Mouse (Mus musculus) regulatory T cell (primary cell): ENCODE measurements at regions not wholly inside any gene's neighbourhood (a gene's known extent, or its start where the extent isn't known, plus 50 kb on each side); places are given as distances from the start of the nearest gene placed in this dataset.

Experiments used
- in situ Hi-C: fragments of 300-600 bp; cut with MboI, MseI; formaldehyde crosslinking; loops from one replicate; pipeline ENCODE4 v1.15.1; 2025; ENCODE audit warnings: high pct_unique_total_duplicates

DNA sequence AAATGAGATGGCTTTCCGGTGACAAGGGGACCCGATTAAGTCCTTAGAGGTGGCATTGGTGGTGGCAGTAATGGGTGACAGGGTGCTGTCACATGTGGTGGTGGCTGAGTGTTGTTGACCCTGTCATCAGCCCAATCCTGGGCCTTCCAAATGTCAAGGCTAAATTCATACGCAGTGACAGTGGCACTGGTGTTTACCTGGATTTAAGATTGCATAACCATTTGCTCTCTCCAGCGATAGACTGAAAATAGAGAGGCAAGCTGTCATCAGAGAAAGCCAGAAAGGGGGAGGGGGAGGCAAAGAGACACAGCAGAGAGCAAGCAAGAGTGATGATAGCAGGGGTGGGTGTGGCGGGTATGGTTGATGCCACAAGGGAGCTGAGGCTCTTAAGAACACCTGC, 215.1 kb downstream of the Suds3 start:
- in situ Hi-C loops, result no loop called here

DNA sequence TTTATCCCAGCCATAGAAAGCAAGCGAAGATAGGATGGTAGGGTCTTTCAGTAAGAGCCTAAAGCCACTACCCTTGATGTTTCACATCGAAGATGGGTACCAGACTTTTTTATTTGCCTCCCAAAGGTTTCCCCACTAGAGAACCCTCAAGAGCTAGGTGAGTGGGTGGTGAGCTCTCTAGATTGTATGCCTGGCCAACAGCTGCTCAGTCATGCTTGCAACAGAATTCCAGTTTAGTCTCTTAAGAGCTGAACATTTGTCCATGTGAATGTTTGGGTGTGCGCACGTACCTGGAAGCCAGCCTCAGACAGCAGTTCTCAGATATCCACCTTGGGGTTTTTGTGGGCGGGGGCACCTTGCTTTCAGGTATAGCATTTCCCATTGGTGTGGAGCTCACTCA, 218.5 kb downstream of the Suds3 start:
- in situ Hi-C loops, result loop anchor here (10.0 kb wide), 1 partner anchor 547 kb away; no protein-coding TSS in a partner anchor

DNA sequence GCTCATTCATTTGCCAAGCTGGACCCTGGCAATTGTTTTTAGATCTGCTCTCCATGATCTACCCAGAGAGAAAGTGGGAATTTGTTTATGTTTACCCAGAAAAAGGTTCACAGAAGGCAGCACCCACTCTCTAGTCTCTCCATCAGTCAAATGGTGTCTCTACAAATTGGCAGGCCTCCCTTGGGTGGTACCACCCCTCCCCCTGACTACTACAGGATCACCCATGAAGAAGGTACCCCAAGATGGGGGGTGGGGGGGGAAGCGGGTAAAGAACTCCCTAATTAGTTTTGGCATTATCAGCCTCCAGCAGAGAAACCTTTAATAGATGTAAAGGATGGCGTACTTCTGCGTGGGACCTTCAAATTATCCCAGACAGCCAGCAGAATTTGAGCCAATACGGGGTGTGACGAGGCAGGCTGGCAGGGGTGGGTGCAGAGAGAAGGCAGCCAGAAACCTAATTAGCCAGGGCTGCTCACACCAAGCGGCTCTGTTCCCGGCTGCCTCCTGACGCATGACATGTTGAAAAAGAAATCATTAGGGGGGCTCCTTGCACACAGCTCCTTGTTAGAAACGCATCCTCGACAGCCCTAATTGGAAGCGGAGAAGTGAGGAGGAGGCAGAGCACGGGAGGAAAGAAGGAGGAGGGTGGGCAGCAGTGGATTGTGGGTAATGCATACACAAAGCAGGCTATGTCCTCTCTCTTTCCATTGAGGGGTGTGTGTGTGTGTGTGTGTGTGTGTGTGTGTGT, 220.7 kb downstream of the Suds3 start:
- in situ Hi-C loops, result loop anchor here (10.0 kb wide), 1 partner anchor 550 kb away; no protein-coding TSS in a partner anchor

DNA sequence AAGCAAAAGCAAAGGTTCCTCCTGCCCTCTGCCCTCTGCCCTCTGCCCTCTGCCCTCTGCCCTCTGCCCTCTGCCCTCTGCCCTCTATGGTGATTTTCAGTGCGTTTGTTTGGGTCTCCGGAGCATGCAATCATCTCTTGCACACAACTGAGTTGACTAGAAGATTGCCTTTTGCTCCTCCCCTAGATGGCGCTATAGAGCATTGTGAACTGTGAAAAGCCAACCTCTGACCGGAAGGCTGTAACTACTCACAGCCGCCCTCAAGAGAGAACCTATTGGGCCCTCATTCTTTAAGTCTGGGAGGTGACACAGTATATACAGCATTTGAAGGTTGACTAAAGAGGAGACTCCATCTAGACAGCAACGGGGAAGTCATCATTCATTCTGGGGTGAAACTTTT, 221.3 kb downstream of the Suds3 start:
- in situ Hi-C loops, result loop anchor here (10.0 kb wide), 1 partner anchor 550 kb away; no protein-coding TSS in a partner anchor

DNA sequence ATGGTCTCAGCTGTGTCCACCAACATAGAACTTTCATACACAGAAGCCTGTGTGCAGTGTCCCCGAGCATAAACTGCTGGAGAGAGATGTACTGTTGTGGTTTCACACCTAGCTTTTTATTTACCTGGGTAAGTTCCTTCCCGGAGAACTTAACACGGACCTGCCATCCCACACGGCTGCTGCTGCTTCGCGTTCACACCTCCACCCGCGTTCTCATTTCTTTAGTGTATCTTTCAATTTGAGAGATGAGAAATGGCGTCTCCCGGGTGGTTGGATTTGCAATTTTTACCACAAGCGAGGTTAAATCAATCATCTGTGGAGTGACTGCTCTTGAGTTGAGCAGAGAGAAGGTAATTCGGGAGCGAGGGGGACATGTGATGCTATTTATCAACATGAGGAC, 223.0 kb downstream of the Suds3 start:
- in situ Hi-C loops, result loop anchor here (10.0 kb wide), 1 partner anchor 552 kb away; no protein-coding TSS in a partner anchor

DNA sequence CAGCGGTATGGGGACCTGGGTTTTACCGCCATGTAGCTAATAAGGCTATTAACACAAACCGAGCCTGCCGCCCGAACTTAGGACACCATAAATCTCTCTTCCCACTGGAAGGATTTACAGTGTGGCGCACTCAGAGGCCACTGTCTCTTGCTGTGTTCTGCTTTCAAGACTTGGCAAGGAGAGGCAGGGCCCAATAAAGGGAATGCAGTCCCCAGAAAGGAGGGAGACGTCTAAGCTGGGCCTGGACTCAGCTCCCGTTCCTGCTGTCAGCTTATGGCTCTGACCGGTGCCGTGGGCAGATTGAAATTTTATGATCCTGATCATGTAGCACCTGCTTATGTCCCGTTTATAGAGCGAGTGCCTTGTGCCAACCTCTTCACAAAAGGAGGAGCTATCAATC, 226.7 kb downstream of the Suds3 start:
- in situ Hi-C loops, result no loop called here

DNA sequence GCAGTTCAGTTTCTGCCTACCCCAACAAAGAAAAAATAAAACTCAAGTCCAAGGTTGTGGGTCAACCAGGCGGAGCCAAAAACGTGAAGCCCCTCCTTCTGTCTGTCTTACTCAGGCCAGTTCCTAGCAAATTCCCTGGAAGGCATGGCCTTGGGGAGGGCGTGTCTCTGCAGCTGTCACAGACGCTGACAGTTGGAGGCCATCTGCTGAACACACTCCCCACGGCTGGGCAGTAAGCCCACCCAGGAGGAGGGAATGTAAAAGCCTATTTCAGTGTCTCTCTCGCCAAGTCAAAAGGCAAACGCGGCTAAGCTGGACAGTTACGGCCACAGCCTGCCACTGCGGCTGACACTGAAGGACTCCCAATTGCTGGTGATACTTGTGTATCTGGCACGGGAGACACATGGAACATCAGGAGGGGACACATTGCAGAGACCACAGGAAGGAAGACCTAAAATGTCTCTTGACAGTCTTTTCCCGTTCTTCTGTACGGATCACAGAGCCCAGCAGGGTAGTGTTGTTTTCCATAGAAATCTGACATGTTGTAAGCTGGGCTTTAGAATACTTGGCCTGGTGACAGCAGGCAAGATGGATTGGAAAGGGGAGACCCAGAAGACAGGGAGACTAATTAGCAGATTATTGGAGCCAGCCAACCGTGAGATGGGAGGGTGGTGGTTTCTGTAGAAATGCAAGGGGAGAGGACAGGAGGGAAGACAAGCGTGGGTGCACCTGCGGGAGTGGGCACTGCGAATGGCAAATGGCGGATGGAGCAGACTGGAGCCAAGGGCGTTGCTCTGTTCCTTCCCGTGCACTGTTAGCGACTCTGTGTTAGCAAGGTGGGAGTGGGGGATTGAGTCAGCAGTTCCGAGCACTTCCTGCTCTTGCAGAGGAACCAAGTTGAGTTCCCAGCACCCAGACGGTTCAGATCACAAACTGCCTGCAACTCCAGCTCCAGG, 229.5 kb downstream of the Suds3 start:
- in situ Hi-C loops, result no loop called here

DNA sequence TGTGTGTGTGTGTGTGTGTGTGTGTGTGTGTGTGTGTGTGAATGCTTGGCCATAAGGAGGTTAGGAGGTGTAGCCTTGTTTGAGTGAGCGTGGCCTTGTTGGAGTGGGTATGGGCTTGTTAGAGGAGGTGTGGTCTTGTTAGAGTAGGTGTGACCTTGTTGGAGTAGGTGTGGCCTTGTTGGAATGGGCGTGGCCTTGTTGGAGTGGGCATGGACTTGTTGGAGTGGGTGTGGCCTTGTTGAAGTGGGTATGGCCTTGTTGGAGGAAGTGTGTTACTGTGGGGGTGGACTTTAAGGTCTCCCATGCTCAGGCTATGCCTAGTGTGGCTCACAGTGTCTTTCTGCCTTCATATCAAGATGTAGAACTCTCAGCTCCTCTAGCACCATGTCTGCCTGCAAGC, 236.2 kb downstream of the Suds3 start:
- in situ Hi-C loops, result no loop called here

DNA sequence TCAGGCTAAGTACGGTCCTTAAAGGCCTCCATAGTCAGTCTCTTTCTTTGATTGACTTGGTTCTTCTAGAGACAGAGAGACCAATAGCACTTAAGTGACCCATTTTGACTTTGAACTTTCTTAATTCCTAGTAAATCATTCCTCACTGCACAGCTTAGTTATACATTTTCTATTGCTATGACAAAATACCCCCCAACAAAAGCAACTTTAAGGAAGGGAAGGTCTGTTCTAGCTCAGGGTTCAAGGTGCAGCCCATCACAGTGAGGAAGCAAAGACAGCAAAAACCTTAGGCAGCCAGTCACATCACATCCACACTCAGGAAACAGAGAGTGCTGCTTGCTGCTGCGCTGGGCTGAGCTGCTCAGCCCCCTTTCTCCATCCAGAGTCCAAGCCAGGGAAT, 241.0 kb downstream of the Suds3 start:
- in situ Hi-C loops, result no loop called here

DNA sequence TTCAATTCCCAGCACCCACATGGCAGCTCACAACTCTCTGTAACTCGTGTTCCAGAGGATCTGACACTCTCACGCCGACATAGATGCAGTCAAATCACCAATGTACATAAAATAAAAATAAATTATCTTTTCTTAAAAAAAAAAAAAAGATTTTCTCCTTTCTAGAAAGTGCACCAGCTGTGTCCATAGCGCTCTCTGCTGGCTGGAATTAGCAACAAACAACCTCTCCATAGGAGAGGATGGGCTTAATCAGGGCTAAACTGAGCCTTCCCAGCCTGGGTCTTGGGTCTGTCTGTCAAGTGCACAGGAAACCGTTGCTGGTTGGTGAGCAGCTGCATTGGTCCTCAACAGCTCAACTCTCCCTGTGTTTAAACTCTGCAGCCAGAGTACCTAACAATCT, 247.8 kb downstream of the Suds3 start:
- in situ Hi-C loops, result no loop called here

DNA sequence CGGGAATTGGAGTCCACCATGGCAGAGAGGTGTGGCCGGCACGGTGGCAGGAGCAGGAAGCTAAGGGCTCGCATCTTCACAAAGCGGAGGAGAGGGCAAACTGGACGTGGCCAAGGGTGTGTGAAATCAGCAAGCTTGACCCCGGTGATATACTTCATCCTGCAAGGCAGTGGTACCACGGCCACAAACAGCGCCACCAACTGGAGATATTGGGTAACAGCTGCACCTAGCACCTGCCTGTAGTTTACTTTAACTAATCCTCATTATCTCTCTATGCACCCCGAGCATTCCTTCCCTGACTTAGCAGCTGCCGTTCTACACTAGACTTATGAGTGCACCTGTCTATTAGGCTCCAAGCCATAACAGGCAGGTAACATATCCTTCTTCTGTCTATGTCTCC, 251.6 kb downstream of the Suds3 start:
- in situ Hi-C loops, result no loop called here

DNA sequence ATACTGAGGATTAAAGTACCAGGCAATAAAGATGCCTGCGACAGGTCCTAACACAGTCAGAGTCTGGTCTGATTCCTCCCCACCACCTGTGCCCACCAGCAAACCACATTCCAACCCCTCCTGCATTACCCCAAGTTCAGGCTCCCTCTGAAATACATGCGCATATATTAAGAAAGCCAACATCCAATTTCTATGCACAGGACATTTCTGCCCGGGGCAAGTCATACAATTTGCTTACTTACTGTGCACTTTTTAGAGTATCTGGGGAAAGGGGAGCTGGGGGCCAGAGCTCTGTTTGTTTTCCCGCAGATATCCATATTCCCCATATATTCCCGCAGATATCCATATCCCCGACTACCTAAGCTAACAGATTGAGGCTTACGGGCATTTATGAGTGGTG, 261.1 kb upstream of the Srrm4 start:
- in situ Hi-C loops, result no loop called here

DNA sequence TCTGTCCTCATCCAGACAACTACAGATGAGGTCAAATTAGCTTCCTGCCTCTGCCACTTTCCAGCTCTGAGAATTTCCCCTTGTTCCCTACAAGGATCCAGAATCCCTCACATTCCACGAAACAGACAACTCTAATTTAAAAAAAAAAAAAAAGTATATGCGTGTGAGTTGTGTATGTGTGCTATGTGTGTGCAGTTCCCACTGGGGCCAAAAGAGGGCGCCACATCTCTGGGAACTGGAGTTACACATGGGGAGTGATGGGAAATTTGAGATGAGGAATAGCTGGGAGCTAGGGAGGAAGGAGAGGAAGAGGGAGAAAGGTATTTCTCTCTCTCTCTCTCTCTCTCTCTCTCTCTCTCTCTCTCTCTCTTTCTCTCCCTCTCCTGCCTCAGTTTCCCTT, 240.3 kb upstream of the Srrm4 start:
- in situ Hi-C loops, result no loop called here

DNA sequence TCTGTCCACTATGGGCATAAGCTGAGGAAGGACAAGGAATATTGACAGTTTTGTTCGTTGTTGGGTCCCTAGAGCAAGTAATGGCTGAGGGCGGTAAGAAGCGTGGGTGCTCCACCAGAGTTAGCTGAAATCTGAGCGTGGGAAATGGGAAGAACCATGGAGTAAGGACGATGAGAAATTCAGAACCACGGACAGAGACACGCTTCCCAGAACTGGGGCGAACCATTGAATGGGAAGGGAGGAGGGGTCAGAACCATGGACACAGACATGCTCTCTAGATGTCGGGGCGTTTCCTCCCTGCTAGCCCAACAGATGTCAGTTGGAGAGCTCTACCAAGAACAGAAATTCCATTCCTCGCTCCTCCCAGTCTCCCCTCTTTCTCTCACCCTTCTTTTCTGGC, 238.2 kb upstream of the Srrm4 start:
- in situ Hi-C loops, result no loop called here

DNA sequence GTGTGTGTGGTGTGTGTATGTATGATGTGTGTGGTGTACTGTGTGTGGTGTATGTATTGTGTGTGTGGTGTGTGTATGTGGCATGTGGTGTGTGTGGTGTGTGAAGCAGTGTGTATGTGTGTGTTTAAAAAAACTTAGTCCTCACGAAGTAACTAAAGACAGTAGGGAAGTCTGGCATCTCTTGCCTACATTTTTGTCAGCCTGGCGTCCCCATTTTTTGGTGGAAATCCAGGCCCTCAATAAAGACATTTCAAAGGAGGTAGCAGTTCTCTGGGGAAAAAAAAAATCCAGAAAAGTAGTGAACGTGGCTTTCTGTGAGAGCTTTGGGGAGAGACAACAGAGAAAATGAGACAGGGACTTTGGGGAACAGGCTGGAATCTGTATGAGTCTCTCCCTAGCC, 231.6 kb upstream of the Srrm4 start:
- in situ Hi-C loops, result no loop called here

DNA sequence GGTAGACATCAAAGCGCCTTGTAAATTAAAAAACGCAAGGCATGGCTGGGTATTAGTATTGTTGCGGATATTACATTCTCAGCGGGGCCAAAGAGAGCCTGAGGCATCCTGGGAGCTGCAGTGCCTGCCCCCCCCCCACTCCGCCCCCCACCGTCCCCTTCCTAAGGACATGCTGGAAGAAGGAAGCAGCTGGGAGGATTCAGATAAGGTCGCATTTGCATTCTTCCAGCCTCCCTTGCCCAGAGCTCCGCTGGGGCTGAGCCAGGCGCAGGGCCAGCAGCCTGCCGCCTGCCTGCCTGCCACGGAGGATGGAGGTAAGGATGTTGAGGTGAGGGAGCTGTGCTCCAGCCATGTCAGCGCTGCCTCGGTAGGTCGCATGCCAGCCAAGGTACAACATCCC, 230.5 kb upstream of the Srrm4 start:
- in situ Hi-C loops, result no loop called here

DNA sequence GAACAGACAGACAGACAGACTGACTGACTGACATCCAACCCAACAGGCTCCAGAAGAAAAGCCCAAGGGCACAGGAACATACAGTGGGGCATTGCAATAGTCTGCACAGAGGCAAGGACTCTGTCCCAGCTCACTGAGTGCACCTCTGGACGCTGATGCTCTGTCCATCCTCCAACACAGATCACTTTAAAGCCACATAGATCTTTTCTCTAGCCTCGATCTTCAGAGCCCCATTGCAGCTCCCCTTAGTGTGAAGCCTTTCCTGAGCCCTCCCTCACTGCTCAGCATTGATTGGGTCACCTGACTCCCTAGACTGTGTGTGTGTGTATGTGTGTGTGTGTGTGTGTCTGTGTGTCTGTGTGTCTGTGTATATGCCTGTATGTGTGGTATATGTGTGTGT, 218.2 kb upstream of the Srrm4 start:
- in situ Hi-C loops, result no loop called here

DNA sequence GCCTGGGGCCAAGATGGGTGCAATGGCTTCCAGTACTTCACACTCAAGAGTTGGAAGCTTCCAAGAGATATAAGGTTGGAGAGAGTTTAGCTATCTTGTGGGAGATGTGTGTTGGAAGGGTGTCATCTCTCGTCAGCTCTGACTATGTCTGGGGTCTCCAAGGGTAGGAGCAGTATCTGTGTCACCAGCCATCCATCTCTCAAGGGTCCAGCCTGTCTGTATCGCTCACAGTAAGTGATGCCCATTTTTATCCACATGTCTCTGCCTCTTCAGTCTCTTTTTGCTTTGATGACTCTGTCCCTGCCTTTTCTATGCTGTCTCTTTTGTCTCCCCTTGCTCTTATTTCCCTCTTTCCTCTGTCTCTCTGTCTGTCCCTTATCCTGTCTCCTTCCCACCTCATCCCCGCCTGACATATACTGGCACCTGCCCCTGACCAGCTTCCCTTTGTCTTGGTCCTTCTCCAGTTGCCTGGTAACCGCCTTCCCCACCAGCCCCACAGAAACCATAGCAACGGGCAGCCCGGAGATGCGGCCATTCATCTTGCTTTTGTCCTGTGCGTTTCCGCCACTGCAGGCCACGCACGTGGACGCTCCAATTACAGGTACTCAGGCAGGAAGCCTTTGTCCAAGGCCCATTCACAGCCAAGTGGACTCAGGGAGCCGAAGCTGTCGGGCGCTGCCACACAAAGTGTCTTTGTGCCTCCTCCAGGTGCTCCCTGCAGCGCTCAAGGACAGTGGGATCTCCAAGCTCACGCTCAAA, 217.6 kb upstream of the Srrm4 start:
- in situ Hi-C loops, result no loop called here

DNA sequence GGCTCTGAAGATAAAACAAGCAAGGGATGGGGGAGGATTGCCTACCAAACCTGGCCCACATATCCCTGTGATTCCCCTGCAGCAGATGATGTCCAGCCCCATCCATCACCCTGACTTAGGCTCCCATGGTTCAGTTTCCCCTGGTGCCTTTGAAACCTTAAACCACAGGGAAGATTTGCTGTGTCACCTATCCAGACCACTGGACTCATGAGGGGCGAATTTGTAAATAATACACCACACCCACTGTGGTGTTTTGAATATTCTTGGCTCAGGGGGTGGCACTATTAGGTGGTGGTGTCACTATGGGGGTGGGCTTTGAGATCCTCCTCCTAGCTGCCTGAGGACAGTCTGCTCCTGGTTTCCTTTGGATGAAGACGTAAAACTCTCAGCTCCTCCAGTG, 205.8 kb upstream of the Srrm4 start:
- in situ Hi-C loops, result no loop called here

DNA sequence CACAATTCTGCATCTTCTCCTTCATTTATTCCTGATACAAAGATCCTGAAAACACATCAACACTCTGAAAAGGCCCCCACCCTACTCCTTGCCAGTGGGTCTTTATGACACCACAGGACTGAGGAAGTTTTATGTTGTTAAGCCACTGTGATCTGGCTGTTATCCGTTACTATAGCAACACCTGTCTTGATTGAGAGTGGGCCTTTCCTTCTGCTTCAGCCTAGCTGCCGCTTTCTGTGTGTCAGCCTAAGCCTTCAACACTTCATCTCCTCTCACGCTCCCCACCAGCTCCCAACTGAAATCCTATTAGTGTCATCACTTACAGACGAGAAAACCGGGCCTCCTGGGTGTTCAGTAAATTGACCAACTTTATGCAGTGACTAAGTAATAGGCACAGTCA, 203.6 kb upstream of the Srrm4 start:
- in situ Hi-C loops, result no loop called here

DNA sequence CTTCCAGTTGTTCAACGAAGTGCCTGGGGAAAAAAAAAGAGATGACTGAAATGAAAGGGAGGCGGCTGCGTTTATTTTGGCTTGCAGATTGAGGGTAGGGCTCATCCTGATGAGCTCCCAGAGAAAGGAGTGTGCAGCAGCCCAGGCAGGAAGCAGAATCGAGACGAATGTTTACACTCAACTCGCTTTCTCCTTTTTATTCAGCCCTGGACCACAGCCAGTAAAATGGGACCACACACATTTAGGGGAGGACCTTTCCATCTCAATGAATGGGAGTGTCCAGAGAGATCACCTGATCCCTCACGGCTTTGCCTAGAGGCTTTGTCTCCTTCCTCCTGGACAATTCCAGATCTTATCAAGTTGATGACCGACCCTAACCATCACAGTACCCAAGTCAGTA, 198.8 kb upstream of the Srrm4 start:
- in situ Hi-C loops, result no loop called here

DNA sequence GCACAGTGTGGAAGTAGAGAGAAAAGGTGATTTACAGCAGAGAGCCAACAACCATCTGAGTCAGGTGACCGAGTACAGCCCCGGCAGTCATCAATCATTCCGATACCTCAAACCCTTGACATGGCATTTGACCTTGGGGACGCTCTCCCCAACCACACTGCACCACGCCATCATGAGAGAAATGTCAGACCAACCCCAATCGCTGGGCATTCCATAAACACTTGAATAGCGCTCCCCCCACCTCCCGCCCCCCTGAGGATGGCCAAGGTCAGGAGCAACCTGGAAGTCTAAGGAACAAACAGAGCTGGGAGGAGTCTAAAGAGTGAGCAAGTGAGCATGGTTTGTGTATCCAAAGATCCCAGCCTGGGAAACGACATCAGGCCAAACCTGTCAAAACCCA, 198.2 kb upstream of the Srrm4 start:
- in situ Hi-C loops, result no loop called here
